Mouse (Mus musculus) kidney, postnatal 0 days (tissue): Measurements from ENCODE around the gene Mxra7. TPM values are rescaled to one million over a fixed set of nuclear protein-coding genes. Genes with fewer than 3 reads are reported as not detected.

Source experiments
- ATAC-seq: fragments of 200-750 bp; cut with Nextera tagmentation; replicated peaks from 2 replicates; pipeline ENCODE4 v1.8.0; 2017; ENCODE audit warnings: low read depth, moderate number of reproducible peaks, moderate TSS enrichment, moderate library complexity; ENCODE audit not compliant: low FRiP score
- DNase-seq: peaks from one replicate; pipeline ENCODE4 v3.0.0-alpha.2; 2016; ENCODE audit warnings: low spot score
- H3K27ac ChIP-seq: fragments of 300-500 bp; sonication (generic); 2 replicates; pipeline ENCODE4 v1.5.1; 2014; ENCODE audit warnings: mild to moderate bottlenecking
- H3K27me3 ChIP-seq: fragments of 300-500 bp; sonication (generic); 2 replicates; pipeline ENCODE4 v1.6.1; 2014; ENCODE audit warnings: low read length, mixed read lengths; ENCODE audit not compliant: insufficient read depth
- H3K36me3 ChIP-seq: fragments of 300-500 bp; sonication (generic); 2 replicates; pipeline ENCODE4 v1.6.1; 2014; ENCODE audit warnings: low read length, mixed read lengths; ENCODE audit not compliant: insufficient read depth
- H3K4me1 ChIP-seq: fragments of 300-500 bp; sonication (generic); replicated peaks from 2 replicates; pipeline ENCODE4 v1.6.1; 2014; ENCODE audit warnings: antibody characterized with exemption, low read length, mixed read lengths; ENCODE audit not compliant: insufficient read depth
- H3K4me2 ChIP-seq: fragments of 300-500 bp; sonication (generic); 2 replicates; pipeline ENCODE4 v1.6.1; 2014; ENCODE audit warnings: mild to moderate bottlenecking, low read length, moderate library complexity, mixed read lengths
- H3K4me3 ChIP-seq: fragments of 300-500 bp; sonication (generic); replicated peaks from 2 replicates; pipeline ENCODE4 v1.5.1; 2014; ENCODE audit warnings: low read depth, low read length
- H3K9ac ChIP-seq: fragments of 300-500 bp; sonication (generic); 2 replicates; pipeline ENCODE4 v1.6.1; 2014; ENCODE audit warnings: low read depth, low read length
- H3K9me3 ChIP-seq: fragments of 300-500 bp; sonication (generic); replicated peaks from 2 replicates; pipeline ENCODE4 v1.6.1; 2016; ENCODE audit warnings: low read length, inconsistent platforms, mixed read lengths
- CTCF ChIP-seq: IDR thresholded peaks from 2 replicates; pipeline ENCODE4 v1.5.1; 2016; ENCODE audit warnings: antibody characterized with exemption, low read depth, mild to moderate bottlenecking, moderate library complexity
- WGBS: fragments of 180-500 bp; shearing (Covaris S2); extraction: QIAGEN DNeasy Blood & Tissue Kit; methylation state at CpG from one replicate; pipeline ENCODE4 v1.1.7; 2014; 5-methylcytosine and 5-hydroxymethylcytosine counted together
- polyA plus RNA-seq: library from polyadenylated mRNA; unstranded; fragments of >200 nt; fragmentation: Nextera tagmentation; extraction: Ambion mirVana; gene quantifications from 2 replicates; pipeline ENCODE4 v1.2.1, GENCODE M21; 2015

Mxra7 gene
- polyA plus RNA-seq, 1 experiment from 2014 or later = 17.6 TPM

DNA sequence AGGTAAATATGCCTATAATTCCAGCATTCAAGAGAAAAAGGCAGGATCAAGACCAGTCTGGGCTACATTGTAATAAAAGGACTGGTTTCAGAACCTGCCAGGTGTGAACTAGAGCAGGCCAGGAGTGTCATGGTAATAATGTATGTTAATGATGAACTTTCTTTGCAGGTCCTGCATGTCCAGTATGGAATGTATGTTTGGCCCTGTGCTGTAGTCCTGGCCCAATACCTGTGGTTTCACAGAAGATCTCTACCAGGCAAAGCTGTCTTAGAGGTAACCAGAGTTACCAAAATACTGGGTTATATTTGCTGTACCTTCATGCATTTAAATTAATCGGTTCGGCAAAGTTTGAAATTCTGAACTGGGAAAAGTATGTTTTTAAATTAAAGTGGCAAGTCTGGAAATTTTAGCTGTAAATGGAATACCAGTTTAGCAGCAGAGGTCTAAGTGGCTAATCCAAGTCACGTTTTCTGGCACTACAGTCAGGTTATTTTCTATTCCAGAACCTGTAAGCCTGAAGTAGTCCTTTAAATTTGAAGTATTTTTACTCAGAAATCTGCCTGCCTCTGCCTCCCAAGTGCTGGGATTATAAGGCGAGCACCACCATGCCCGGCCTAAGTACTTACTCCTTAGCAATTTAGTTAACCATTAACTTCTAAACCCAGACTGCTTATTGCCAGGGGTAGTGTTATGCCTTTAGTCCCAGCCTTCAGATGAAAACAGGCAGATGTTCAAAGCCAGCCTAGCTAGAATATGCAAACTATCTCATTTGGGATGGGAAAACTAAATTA lies 20.4 kb upstream of the Mxra7 start:
- no peak for TF ChIP-seq CTCF
- H3K36me3 ChIP-seq = 0 out of 2 replicates have a peak, but pooled peaks cover 9% of the 10 kb centered on the region
- no peaks in the 10 kb centered on the region for H3K9me3 ChIP-seq
- no peak for ATAC-seq
- WGBS = 74% methylated on average over 5 of the region's 5 CpGs
- DNase-seq = no peak
- peaks cover 9% of the 10 kb centered on the region; the same call in 1 of the 2 replicates for H3K4me1 ChIP-seq
- H3K4me2 ChIP-seq = no peak overlapping the region
- H3K27ac ChIP-seq = peak overlapping the region; percentile 38; the same call in 1 of the 2 replicates
- H3K27me3 ChIP-seq = no peaks in the 10 kb centered on the region
- H3K4me3 ChIP-seq = no peak overlapping the region
- no peak overlapping the region for H3K9ac ChIP-seq

DNA sequence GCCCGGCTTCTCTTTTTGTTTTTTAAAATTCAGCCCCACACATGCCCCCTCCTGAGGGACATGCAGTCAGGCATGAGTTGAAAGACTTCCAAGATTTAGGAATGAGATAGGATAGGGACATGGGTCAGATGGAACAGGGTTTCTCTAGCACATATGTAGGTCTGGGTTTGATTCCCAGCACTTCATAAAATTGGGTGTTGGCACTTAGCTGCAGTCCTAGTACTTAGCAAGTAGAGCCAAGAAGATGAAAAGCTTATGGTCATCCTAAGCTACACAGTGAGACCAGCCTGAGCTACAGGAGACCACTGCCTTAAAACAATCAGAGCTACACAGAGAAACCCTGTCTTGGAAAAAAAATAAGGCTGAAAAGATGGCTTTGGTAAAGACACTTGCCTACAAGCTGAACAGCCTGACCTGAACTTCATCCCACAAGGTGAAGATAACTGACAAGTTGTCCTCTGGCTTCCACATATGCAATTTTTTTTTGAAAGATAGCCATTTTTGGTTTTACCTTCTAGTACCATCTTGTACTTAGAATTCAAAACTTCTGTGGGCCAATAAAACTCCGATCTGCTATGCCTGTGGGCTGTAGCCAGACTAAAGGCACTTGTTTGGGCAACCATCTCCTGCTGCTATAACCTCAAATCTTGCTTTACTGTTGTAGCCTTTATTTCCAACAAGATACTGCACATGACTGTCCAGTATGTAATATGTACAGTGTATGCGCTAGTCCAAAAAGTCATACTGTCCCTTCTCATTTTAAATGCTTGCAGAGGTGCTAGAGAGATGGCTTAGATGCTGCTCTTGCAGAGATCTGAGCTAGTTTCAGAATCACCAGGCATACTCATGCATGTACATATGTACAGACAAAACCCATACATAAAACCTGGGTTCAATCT lies 19.6 kb upstream of the Mxra7 start:
- H3K4me2 ChIP-seq = no peak overlapping the region
- 0 out of 2 replicates have a peak, but pooled peaks cover 9% of the 10 kb centered on the region for H3K36me3 ChIP-seq
- H3K4me1 ChIP-seq = peaks cover 9% of the 10 kb centered on the region; the same call in 1 of the 2 replicates
- no peak for TF ChIP-seq CTCF
- H3K9me3 ChIP-seq = no peaks in the 10 kb centered on the region
- ATAC-seq (no peak), DNase-seq (no peak)
- WGBS = 91% methylated on average over 3 of the region's 3 CpGs
- no peak overlapping the region for H3K4me3 ChIP-seq
- H3K27me3 ChIP-seq = no peaks in the 10 kb centered on the region
- no peak overlapping the region for H3K9ac ChIP-seq
- H3K27ac ChIP-seq = peak overlapping the region; percentile 38; the same call in 1 of the 2 replicates

DNA sequence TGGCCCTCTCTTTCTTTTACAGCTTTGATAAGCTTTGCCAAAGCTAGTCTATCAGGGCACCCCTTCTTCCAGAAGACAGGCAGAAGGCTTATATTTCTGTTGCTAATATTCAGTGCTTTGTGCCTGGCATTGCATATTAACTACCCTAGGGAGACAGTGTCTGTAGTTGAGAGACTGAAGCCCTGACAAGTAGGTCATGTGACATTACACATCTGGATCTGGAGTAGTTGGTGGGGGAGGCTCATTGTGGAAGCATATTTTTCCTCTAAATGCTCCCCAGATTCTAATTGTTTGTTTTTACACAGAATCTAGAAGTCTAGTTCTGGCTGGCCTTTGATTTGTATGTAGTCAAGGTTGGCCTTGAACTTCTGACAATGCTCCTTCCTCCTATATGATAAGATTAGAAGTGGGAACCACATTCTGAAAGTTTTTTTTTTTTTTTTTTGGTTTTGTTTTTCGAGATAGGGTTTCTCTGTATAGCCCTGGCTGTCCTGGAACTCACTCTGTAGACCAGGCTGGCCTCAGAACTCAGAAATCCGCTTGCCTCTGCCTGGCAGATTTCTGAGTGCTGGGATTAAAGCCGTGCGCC lies 18.8 kb upstream of the Mxra7 start:
- Histone ChIP-seq H3K4me3 (no peak overlapping the region), H3K4me1 (peaks cover 10% of the 10 kb centered on the region), H3K27ac (no peak overlapping the region), H3K27me3 (no peaks in the 10 kb centered on the region), H3K36me3 (0 out of 2 replicates have a peak, but pooled peaks cover 9% of the 10 kb centered on the region), H3K9me3 (no peaks in the 10 kb centered on the region), H3K4me2 (no peak overlapping the region), H3K9ac (no peak overlapping the region)
- no peak for ATAC-seq
- 81% methylated on average over 4 of the region's 4 CpGs for WGBS
- no peak for TF ChIP-seq CTCF
- no peak for DNase-seq

DNA sequence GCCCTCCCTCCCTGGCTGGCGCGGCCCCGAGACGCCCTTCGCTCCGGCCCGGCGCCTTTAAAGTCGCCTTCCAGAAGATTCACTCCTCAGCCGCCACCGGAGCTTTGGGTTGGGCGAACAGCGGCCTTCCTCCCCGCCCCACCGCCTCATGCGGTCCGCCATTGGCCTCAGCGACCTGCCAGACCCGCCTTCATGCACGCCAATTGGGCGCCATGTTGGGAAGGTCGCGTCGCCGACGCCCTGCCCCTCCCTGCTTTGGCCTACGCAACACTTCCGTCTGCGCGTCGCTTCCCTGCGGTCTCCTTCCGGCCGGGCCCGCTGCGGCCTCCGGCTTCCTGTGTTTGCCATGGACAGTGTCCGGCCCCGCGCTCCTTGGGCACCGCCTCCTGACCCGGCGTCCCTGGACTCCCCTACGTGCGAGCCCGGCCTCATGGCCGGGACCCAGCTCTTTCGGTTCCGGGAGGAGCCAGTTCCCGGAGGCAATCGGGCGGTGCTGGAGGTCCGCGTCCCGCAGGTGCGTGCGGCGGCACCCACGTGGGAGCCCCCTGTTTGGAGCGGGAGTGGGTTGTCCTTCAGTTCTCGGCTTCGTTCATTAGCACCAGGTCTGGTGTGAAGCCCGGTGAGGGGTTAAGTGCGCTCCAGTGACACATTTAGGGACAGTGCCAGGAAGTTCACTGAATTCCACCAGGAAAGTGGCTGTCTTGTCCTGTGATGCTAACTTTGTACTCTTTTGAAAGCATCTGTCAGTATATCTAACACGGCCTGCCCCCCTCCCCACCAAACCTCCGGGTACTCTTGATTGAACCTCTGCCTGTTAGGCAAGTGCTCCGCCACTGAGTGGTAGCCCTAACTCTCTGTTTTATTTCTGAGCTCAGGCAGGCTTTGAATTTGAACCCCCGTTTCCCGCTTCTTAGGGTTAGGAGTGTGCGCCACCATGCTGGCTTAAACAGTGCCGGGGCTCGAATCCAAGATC lies 15.7 kb upstream of the Mxra7 start, which contains the start of the genes Mettl23 and Jmjd6:
Mettl23 (plus strand) TSS at position 18 of the 973 bp plus-strand sequence.
Jmjd6 (minus strand) TSS at position 189 of the 973 bp plus-strand sequence.
- Histone ChIP-seq H3K27me3 (no peaks in the 10 kb centered on the region), H3K4me3 (peak within 1 kb of the TSS; percentile 87), H3K9ac (peak within 1 kb of the TSS; percentile 95), H3K36me3 (peaks cover 25% of the 10 kb centered on the region), H3K9me3 (no peaks in the 10 kb centered on the region), H3K4me2 (peak within 1 kb of the TSS; percentile 90), H3K27ac (peak within 1 kb of the TSS; percentile 99), H3K4me1 (peaks cover 28% of the 10 kb centered on the region)
- TF ChIP-seq CTCF = no peak
- 1% methylated on average over 72 of the region's 72 CpGs for WGBS
- peak; percentile 96 for ATAC-seq
- DNase-seq = peak; percentile 99

DNA sequence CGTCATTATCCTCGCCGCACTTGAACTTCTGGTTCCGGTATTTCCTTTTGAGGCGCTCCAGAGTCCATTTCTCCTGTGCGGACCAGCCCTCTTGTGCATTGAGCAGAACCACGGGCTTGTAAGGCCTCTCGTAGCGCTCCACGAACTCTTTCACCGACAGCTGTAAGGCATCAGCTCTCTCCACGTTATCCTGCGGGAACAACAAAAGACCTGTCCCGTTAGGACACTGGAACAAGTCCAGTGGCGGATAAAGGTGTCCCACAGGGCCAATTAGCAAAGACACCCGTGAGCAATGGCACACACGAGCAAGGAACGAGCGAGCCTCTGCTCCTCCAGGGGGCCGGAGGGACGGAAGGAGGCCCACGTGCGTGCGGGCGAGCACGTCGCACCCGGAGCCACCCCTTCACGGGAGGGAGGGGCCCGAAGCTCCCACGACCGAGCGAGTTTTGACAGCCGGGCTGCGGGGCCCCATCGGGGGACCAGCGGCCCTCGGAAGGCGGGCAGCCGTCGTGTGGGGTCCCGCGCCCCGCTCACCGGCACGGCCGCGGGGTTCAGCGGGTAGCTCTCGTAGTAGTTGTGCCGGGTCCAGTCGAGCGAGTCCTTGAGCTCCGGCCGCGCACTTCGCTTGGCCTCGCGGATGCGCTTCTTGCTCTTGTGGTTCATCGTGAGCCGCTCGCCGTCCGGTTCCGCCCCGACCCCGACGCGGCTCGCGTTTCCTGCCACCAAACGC lies 14.8 kb upstream of the Mxra7 start:
- H3K27ac ChIP-seq = peak overlapping the region; percentile 99
- peak overlapping the region; percentile 90 for H3K4me2 ChIP-seq
- peak; percentile 35 for ATAC-seq
- peak; percentile 69 for DNase-seq
- H3K4me1 ChIP-seq = peaks cover 28% of the 10 kb centered on the region
- peak overlapping the region; percentile 87 for H3K4me3 ChIP-seq
- TF ChIP-seq CTCF = no peak; the same call in 1 of the 2 replicates
- H3K27me3 ChIP-seq = no peaks in the 10 kb centered on the region
- H3K9me3 ChIP-seq = no peaks in the 10 kb centered on the region
- under 1% methylated on average over 71 of the region's 73 CpGs for WGBS
- peaks cover 28% of the 10 kb centered on the region for H3K36me3 ChIP-seq
- H3K9ac ChIP-seq = peak overlapping the region; percentile 95
